Mouse (Mus musculus) bone marrow macrophage, adult 2 months (primary cell): ENCODE data around the gene Cenpb.

ENCODE experiments used
- CTCF ChIP-seq: IDR thresholded peaks from 2 replicates; pipeline ENCODE4 v1.5.1; 2012; ENCODE audit warnings: low read depth, mild to moderate bottlenecking, low read length, moderate library complexity
- POLR2A ChIP-seq: IDR thresholded peaks from 2 replicates; pipeline ENCODE4 v1.6.1; 2012; ENCODE audit warnings: mild to moderate bottlenecking, low read depth, low read length, borderline replicate concordance

GRCm38 (mm10) chr2:131132111-131132888, 47.6 kb downstream of the Cenpb start:
- TF ChIP-seq POLR2A (no peak), CTCF (no peak)
